Mouse (Mus musculus): ENCODE data around the gene Cntn6. TPM values are rescaled to one million over a fixed set of nuclear protein-coding genes. Genes with fewer than 3 reads are reported as not detected.

Gene Cntn6
- total RNA-seq (2023): not detected

GRCm38 (mm10) chr6:104492490-104493431 lies at the start of gene Cntn6:
Gene Cntn6 (plus strand): TSS chr6:104492790.

